Mouse (Mus musculus): ENCODE data around the gene Arhgap45. TPM values are rescaled to one million over a fixed set of nuclear protein-coding genes. Genes with fewer than 3 reads are reported as not detected.
"Not testable (repeated sequence)": the region's sequence is repeated elsewhere in the genome, so short reads cannot be mapped to it uniquely, and the experiment has no call there.

The Arhgap45 gene
- polyA plus RNA-seq, 1 experiment from 2014 or later = 20.1 TPM

GRCm38 (mm10) chr10:80052374-80052764 is 35.9 kb downstream of the Arhgap45 start:
- no peak for TF ChIP-seq EP300 (IDR thresholded peaks at IDR 0.05)
- TF ChIP-seq CTCF (IDR thresholded peaks at IDR 0.05) = no peak
- no peak for ATAC-seq
- Histone ChIP-seq H3K4me3 (ENCODE audit: low read depth, low read length) (no peak overlapping the region), H3K27ac (ENCODE audit: low read length) (peak overlapping the region; percentile 90), H3K27me3 (replicated peaks; ENCODE audit: insufficient read depth, low read length) (no peaks in the 10 kb centered on the region), H3K9ac (replicated peaks; ENCODE audit: low read depth) (no peak overlapping the region), H3K36me3 (ENCODE audit: insufficient read depth, low read length) (peaks cover 11% of the 10 kb centered on the region; the same call in 1 of the 2 replicates), H3K9me3 (ENCODE audit: low read length) (no peaks in the 10 kb centered on the region), H3K4me1 (ENCODE audit: insufficient read depth, low read depth, low read length) (peaks cover 29% of the 10 kb centered on the region), H3K4me2 (replicated peaks; ENCODE audit: low read depth, low read length) (no peak overlapping the region)
- 84% methylated on average over 5 of the region's 5 CpGs for WGBS
- DNase-seq (ENCODE audit: low spot score) = no peak

GRCm38 (mm10) chr10:80053259-80053780 is 36.9 kb downstream of the Arhgap45 start:
- TF ChIP-seq EP300 (IDR thresholded peaks at IDR 0.05) = no peak
- TF ChIP-seq CTCF (IDR thresholded peaks at IDR 0.05) = no peak
- Histone ChIP-seq H3K4me2 (replicated peaks; ENCODE audit: low read depth, low read length) (peak overlapping the region; percentile 81), H3K36me3 (ENCODE audit: insufficient read depth, low read length) (peaks cover 18% of the 10 kb centered on the region; the same call in 1 of the 2 replicates), H3K4me1 (ENCODE audit: insufficient read depth, low read depth, low read length) (peaks cover 29% of the 10 kb centered on the region), H3K27ac (ENCODE audit: low read length) (peak overlapping the region; percentile 100), H3K27me3 (replicated peaks; ENCODE audit: insufficient read depth, low read length) (no peaks in the 10 kb centered on the region), H3K9ac (replicated peaks; ENCODE audit: low read depth) (peak overlapping the region; percentile 96), H3K4me3 (ENCODE audit: low read depth, low read length) (peak overlapping the region; percentile 85), H3K9me3 (ENCODE audit: low read length) (no peaks in the 10 kb centered on the region)
- DNase-seq (ENCODE audit: low spot score) (peak; percentile 100), ATAC-seq (peak; percentile 92)
- 0% methylated on average over 46 of the region's 47 CpGs for WGBS

- Histone ChIP-seq H3K9ac (replicated peaks; ENCODE audit: low read depth) (peak overlapping the region; percentile 96), H3K9me3 (ENCODE audit: low read length) (no peaks in the 10 kb centered on the region), H3K36me3 (ENCODE audit: insufficient read depth, low read length) (peaks cover 18% of the 10 kb centered on the region; the same call in 1 of the 2 replicates), H3K4me2 (replicated peaks; ENCODE audit: low read depth, low read length) (peak overlapping the region; percentile 81), H3K4me1 (ENCODE audit: insufficient read depth, low read depth, low read length) (peaks cover 29% of the 10 kb centered on the region), H3K4me3 (ENCODE audit: low read depth, low read length) (peak overlapping the region; percentile 85), H3K27ac (ENCODE audit: low read length) (peak overlapping the region; percentile 100), H3K27me3 (replicated peaks; ENCODE audit: insufficient read depth, low read length) (no peaks in the 10 kb centered on the region)
- TF ChIP-seq EP300 (IDR thresholded peaks at IDR 0.05) (no peak), CTCF (IDR thresholded peaks at IDR 0.05) (peak; percentile 58)
- ATAC-seq (peak; percentile 34), DNase-seq (ENCODE audit: low spot score) (peak; percentile 88)
- under 1% methylated on average over 54 of the region's 77 CpGs for WGBS
Observed at GRCm38 (mm10) chr10:80053831-80054815, 37.7 kb downstream of the Arhgap45 start.

- H3K27me3 ChIP-seq (replicated peaks; ENCODE audit: insufficient read depth, low read length); ATAC-seq; H3K27ac ChIP-seq (ENCODE audit: low read length); H3K9me3 ChIP-seq (ENCODE audit: low read length); DNase-seq (ENCODE audit: low spot score): not testable (repeated sequence)
- peaks cover 18% of the 10 kb centered on the region; the same call in 1 of the 2 replicates for H3K36me3 ChIP-seq (ENCODE audit: insufficient read depth, low read length)
- 5% methylated on average over 2 of the region's 3 CpGs for WGBS
- peaks cover 29% of the 10 kb centered on the region for H3K4me1 ChIP-seq (ENCODE audit: insufficient read depth, low read depth, low read length)
- peak overlapping the region; percentile 96; the same call in 1 of the 2 replicates for H3K9ac ChIP-seq (replicated peaks; ENCODE audit: low read depth)
- H3K4me2 ChIP-seq (replicated peaks; ENCODE audit: low read depth, low read length) = peak overlapping the region; percentile 81
- peak overlapping the region; percentile 85 for H3K4me3 ChIP-seq (ENCODE audit: low read depth, low read length)
Observed at GRCm38 (mm10) chr10:80054911-80055310, 38.5 kb downstream of the Arhgap45 start.

GRCm38 (mm10) chr10:80055364-80055763 is 38.9 kb downstream of the Arhgap45 start:
- Histone ChIP-seq H3K9ac (replicated peaks; ENCODE audit: low read depth) (0 out of 2 replicates have a peak overlapping the region, but pooled peaks have one; percentile 8), H3K9me3 (ENCODE audit: low read length) (no peaks in the 10 kb centered on the region), H3K4me3 (ENCODE audit: low read depth, low read length) (peak overlapping the region; percentile 85; the same call in 1 of the 2 replicates), H3K27me3 (replicated peaks; ENCODE audit: insufficient read depth, low read length) (no peaks in the 10 kb centered on the region), H3K4me2 (replicated peaks; ENCODE audit: low read depth, low read length) (peak overlapping the region; percentile 81), H3K36me3 (ENCODE audit: insufficient read depth, low read length) (peaks cover 20% of the 10 kb centered on the region; the same call in 1 of the 2 replicates), H3K27ac (ENCODE audit: low read length) (no peak overlapping the region), H3K4me1 (ENCODE audit: insufficient read depth, low read depth, low read length) (peaks cover 25% of the 10 kb centered on the region)
- TF ChIP-seq EP300 (IDR thresholded peaks at IDR 0.05) (no peak), CTCF (IDR thresholded peaks at IDR 0.05) (peak; percentile 11; the same call in 1 of the 2 replicates)
- ATAC-seq (no peak), DNase-seq (ENCODE audit: low spot score) (no peak)
- 70% methylated on average over 5 of the region's 5 CpGs for WGBS

- H3K36me3 ChIP-seq (ENCODE audit: insufficient read depth, low read length) = peaks cover 23% of the 10 kb centered on the region; the same call in 1 of the 2 replicates
- peak overlapping the region; percentile 81; the same call in 1 of the 2 replicates for H3K4me2 ChIP-seq (replicated peaks; ENCODE audit: low read depth, low read length)
- DNase-seq (ENCODE audit: low spot score) (no peak), ATAC-seq (no peak)
- no peaks in the 10 kb centered on the region for H3K9me3 ChIP-seq (ENCODE audit: low read length)
- 57% methylated on average over 8 of the region's 10 CpGs for WGBS
- no peak overlapping the region for H3K4me3 ChIP-seq (ENCODE audit: low read depth, low read length)
- no peak for TF ChIP-seq CTCF (IDR thresholded peaks at IDR 0.05)
- no peak for TF ChIP-seq EP300 (IDR thresholded peaks at IDR 0.05)
- H3K27me3 ChIP-seq (replicated peaks; ENCODE audit: insufficient read depth, low read length) = no peaks in the 10 kb centered on the region
- peaks cover 20% of the 10 kb centered on the region for H3K4me1 ChIP-seq (ENCODE audit: insufficient read depth, low read depth, low read length)
- H3K27ac ChIP-seq (ENCODE audit: low read length) = no peak overlapping the region
- H3K9ac ChIP-seq (replicated peaks; ENCODE audit: low read depth) = no peak overlapping the region
Observed at GRCm38 (mm10) chr10:80055891-80056290, 39.4 kb downstream of the Arhgap45 start.

Data from lung, postnatal 0 days (tissue).